Mouse (Mus musculus) cerebellum, adult 11 months (tissue): ENCODE data around the gene Tmem198.
A peak's percentile ranks its signal among the peaks of the same experiment; 100 is the strongest.

Source experiments
- DNase-seq: peaks from one replicate; pipeline ENCODE4 v3.0.0; 2022

The Tmem198 gene

DNA sequence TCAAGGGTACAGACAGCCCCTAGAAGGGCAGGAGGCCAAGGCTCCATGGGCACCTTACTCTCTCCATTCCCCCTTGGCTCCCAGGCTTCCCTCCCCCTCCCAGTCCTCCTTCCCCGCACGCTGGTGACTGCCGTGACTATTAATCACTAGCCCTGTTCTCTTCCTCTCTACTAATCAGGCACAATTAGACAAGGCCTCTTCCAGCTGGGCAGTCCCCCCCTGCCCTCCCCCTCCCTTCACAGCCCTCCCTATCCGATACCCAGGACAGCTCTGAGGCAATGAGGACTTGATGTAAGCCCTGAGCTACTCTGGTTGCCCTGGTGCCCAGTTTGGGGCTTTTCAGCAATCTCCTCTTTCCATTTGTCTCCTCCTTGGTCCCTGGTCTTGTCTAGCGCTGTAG, 23.4 kb upstream of the Tmem198 start:
- DNase-seq = no peak

DNA sequence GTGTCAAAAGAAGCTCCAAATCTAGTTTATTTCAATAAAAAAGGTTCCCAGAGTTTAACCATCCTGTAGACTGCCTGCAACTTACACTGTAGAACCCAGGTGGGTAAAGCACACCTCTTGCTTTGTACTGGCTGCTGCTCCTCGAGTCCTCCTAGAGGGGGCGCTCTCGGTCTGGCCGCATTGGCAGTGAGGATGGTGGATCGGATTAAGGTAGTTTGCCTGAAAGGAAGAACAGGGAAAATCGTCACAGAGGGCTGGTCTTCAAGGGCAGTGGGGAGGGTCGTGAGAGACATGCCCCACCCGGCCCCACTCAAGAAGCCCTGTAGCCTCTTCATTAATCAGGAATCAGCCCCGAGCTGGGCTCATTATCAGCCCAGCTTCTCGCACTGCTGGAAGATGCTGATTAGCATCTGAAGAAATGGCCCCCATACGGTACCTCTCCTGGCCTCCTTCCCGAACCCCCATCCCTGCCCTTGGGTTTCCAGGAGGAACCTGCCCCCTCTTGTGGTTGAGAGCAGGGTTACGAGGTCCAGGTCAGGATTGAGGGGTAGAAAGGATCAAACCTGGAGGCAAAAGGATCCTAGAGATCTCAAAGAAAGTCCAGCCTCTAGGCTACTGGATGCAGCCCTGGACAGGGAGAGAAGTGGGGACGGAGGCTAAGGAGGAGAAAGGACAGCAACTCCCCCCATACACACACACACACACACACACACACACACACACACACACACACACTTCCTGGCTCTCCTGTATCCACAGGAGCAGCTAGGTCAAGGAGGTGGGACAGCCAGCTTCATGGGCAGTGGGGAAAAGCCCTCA, 22.4 kb upstream of the Tmem198 start:
- no peak for DNase-seq

DNA sequence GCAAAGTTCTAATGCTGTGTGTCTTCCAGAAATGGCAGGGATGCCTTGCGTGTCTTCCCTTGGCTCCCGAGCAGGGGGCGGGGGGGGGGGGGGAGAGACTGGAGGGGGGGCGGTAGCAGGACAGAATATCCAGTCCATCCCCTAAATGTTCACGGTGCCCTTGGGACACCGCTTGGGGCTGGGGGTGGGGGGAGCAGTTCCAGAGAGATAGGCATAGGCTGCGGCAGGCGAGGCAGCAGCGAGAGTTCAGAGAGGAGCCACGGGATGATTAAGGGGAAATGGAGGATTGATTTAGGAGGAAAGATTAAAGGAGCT, 21.7 kb upstream of the Tmem198 start:
- no peak for DNase-seq

DNA sequence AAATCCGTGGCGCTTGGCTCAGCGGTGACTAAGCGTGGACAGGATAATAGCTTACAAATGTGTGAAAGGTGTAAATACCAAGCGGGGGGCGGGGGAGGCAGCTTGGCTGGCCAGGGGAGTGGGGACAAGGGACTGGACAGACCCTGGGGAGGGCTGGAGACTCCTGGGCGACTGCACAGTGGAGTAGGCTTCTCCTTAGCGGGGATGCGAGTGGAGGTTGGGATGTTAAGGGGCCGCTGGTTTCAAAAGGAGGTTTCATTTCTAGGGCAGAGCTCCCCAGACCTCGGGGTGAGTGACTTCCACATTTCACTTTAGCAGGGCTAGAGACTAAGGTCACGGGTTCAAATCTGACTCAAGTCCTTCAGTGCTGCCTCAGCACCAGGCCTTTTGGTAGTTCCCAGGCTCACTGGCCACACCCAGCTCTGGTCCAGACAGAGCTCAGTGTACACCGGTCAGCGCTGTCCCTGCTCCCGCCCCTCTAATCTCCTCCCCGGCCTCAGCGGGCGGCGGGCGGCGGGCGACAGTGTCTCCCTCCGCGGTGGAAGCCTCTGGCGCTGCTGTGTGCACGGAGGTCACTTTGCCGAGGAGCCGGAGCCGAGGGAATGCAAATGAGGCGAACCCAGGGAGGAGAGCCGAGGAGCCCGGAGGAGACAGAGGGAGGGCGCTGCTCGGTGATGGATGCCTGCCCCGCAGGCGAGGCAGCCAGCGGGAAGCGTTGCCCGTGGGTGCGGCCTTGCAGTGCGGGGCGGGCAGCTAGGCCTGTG, 21.1 kb upstream of the Tmem198 start:
- no peak for DNase-seq

DNA sequence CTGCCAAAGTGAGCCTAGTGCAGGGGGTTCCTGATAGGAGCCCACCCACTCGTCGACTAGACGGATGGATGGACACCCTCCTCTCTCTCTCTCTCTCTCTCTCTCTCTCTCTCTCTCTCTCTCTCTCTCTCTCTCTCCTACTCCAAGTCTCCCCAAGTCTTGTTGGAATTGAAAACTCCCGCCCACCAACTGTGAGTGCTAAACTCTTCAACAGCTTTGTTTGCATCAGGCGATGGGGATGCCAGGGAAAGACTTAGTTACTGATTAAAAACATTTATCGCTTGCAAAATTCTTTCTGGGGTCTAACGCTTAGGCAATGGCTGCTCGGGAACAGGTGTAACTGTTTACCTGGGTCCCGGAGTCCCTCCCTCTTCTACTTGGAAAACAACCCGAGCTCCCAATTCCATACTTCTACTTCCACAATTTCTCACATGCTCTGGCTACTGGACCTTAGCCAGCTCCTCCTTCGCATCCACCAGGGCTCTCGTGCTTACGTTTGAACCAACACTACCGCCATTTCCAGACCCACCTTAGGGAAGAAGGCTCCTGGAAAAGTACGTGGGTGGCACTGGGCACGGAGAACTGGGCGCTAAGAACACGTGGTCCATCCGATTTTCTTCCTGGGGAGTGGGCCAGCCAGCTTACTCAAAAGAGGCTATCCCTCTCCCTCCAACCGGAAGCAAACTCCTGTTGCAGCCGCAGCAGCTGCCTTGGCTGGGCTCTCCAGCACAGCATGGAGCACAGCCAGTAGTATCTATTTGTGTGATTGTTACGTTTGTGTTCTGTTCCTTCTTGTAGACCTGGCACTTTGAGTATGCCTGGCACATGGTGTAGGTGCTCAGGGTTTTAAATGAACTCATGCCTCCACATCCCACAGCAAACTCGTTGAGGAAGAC, 20.3 kb upstream of the Tmem198 start:
- no peak for DNase-seq

DNA sequence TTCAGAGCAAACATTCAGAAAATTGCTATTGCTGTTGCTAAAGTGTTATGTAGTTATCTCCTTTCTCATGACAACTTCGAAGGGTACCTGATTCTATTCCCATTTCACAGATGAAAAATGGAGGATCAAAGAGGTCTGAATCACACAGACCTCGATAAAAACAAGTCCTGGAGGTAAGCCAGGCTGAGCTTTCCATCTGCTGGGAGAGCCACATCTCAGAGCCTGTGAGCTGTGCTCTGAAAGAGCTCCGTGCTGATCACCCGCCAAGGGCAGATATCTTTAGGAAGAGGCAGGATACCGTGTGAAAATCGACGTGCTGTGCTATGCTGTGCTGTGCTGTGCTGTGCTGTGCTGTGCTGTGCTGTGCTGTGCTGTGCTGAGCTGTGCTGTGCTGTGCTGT, 19.0 kb upstream of the Tmem198 start:
- no peak for DNase-seq

DNA sequence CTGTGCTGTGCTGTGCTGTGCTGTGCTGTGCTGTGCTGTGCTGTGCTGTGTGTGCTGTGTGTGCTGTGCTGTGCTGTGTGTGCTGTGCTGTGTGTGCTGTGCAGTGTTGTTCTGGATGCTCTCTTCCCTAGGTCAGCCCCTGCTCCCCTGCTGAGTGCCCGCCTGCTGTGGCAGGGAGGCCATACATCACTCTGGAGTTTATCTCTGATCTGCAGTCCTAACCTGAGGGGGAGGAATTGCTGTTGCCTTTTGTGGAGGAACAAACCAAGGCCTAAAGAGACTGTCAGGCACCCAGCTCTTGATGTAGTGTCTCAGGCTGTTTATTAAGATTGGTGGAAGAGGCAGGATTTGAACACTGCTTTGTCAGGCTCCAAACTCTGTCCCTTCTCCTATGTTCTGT, 16.7 kb upstream of the Tmem198 start:
- no peak for DNase-seq

DNA sequence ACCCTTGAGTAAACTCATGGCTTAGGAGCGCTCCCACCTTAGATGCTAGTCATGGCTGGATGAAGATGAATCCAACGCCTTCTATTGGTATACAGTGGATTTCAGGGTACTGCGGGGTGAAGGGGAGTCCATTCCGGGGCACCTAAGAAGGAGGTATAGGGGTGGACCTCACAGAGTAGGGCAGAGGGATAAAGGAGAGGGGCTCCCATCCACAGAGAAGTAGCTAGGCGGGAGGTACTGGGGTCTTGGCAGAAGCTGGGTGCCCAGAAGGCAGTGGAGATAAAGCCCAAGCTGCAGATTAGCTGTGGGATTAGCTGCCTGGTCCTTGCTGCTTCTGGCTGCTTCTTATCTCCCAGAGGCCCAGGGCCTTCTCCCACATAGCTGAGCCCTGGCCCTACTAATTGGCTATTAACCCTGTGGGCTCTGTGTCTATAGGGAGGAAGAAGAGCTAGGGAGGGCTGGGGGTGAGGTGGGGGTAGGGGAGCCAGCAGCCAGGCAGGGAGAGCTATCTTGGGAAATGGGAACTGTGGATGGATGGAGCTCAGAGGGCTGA, 15.6 kb upstream of the Tmem198 start:
- no peak for DNase-seq

DNA sequence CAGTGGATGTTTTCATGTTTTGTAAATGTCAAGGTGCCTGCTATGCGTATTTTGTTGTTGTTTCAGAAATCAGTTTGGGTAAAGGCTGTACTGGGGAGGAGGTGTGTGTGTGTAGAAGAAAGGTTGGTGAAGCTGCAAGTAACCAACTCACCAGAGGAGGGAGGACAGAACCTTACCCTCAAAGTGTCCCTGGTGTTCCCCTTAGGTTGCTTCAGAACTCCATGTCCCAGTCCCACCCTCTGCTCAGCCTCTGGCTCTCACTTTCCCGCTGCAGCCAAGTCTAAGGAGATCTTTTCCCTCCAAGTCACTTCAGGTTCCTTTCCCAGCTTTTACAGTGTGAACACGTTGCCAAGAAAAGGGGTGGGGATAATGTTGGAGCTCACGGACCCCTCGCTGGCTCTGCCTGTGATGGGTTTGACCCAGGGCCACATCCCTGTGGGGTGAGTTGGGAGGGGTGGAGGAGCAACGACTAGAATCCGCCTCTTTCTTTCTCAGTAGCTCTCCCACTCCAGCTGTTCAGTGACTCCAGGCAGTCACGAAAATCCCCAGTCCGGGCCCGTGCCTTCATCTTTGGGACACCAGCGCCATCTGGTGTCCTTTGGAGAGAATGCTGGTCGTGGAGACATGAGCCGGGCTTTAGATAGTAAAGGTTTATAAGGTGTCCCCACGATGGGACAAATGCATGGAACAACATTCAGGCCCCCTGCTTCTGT, 12.0 kb upstream of the Tmem198 start:
- DNase-seq = peak; percentile 83

DNA sequence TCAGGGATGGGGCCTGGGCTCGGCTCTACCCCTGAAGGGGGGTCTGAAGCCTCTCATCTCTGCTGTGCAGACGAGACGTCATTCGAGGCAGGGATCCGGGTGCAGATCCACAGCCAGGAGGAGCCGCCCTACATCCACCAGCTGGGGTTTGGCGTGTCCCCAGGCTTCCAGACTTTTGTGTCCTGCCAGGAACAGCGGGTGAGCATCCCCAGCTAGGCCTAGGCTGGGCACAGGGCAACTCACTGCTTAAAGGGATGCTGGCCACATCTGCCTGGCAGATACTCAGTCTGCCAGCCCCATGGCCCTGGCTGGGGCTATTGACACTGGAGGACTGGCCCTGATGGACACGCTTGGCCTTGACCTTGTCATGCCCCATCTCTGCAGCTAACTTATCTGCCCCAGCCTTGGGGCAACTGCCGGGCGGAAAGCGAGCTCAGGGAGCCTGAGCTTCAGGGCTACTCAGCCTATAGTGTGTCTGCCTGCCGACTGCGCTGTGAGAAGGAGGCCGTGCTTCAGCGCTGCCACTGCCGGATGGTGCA, 10.0 kb upstream of the Tmem198 start:
- no peak for DNase-seq

DNA sequence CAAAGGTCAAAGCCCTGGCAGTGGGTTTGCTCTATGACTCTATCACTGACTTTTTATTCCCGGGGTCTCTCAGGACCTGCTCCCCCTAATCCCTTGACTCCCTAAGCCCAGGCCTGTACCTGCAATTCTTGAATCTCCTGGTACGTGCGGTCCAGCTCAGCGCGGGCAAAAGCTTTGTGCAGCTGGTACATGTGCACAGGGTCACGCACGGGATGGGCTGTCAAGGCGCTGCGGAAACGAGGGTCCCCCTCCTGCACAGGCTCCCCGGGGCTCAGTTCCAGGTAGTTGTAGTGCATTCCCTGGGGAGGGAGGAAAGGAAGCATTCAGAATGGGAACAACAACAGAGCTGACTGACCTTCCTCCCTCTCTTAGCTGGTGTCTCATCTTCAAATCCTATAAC, 2.9 kb upstream of the Tmem198 start:
- no peak for DNase-seq

DNA sequence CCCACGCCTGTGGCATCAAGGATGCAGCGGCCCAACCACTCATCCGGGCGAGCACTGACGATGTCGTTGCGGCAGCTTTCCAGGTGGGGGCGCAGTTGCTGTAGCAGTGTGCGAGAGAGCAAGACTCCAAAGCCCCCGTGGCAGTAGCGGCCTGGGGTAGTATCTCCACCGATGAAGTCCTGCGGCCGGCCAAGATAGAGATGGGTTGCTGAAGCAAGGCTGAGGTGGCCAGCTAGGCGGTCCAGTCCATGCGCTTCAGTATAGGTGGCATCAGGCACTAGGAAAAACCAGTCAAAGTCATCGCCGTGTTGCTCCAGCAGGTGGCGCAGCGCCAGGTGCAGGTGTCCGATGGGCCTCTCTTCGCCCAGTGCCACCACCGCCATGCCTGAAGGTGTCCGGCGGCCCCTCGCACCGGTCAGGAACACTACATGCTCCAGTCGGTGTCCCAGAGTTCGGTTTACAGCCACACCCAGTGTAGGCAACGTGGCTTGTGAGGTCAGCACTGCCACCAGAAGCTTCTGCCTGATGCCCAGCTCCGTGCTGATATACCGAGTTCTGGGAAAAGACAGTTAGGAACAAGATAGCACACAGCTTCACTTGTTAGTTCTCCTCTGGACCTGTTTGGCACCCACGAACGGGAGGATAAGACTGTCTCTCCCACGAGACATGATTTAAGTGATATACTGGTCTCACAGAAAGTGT, 1.9 kb upstream of the Tmem198 start:
- peak; percentile 92 for DNase-seq

DNA sequence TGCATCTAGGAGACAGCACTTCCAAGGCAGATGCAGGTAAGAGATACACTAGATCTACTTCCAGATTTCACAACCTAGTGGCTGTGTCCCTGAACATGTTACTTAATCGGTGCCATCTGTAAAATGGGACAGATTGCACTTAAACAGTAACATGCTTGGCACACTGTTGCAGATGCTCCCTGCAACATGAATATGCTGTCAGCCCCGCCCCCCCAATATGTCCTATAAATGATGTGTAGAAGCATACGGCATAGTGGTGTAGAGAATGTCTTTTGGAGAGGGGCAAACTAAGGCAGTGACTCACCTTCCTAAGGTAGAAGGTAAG, 1.4 kb upstream of the Tmem198 start:
- DNase-seq = no peak

DNA sequence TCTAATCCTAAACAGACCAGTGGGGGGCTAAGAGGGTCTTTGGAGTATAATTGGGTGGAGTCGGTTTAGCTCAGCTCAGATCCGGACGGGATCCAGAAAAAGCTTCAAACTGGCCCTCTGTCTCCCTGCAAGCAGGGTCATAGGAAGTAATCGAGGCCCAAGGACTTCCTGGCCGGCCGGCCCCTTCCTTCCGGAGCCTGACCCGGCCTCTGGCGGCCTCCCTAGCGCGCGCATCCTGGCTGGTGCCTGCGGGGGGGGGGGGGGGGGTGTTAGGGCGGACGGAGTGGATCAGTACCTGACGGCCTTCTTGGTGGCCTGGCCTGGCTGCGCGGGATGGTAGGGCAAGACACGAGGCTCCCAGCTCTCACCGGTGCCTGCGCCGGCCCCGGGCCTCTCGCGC, 835 bp upstream of the Tmem198 start:
- no peak for DNase-seq

DNA sequence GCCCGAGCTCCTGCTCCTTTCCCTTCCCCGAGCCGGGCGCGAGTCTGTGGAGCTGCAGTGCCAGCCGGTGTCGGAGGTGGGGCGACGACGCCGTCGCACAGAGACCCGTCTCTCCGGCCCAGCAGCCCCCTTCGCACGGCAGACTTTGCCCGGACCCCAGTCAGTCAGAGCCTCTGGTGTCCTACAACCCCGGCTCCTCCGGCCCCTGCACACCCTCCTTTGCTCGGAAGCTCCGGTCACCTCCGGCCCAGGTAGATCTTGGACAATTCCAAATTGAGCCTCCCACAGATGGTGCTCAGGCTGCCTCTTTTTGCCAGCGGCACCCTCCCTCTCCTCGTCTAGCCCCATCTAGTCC, 280 bp downstream of the Tmem198 start:
- no peak for DNase-seq

DNA sequence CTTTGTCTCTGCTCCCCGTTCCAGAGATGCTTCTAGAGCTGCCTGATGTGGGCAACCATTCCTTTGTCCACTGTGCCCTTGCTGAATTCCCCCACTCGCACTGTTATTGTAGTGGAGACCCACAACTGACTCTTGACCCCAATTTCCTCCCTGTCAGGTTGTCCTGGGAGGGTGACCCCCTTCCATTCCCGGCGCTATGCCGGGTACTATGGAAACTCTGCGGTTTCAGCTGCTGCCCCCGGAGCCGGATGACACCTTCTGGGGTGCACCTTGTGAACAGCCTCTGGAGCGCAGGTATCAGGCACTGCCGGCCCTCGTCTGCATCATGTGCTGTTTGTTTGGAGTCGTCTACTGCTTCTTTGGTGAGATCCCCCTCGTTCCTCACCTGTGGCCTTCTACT, 704 bp downstream of the Tmem198 start:
- no peak for DNase-seq

DNA sequence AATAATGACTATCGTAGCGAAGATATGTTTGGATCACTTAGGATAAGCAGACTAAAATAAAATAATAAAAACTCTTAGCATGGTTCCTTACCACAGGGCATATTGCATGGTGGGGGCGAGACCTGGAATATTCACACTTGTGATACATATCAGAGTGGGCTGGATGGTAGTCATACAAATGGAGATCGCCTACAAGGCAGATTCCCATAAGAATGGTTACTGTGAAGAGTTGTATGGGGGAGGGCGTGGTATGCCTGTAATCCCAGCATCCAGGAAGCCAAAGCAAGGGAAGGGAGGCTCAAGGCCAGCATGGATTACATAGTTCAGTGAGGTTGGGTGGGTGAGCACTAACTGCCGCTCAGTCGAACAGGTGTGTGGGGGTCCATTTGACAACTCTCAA, 1.4 kb downstream of the Tmem198 start:
- DNase-seq = no peak

DNA sequence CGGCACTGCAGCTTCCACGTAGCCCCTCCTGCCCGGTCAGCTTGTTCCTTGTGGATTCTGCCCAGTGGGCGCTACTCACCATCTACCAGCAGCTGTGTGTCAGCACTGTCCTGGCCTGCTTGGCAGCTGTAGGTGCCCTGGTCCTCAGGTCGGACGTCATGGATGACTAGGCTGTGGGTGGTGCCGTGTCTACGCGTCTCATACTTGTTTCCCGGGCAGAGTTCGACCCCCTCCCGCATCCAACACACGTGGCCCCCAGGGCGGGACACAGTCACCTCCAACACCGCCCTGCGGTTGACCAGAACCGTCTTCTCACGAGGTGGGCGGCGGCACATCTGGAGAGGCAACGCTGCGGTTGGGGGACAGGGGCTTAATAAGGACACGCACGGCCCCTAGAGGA, 7.2 kb downstream of the Tmem198 start:
- no peak for DNase-seq

DNA sequence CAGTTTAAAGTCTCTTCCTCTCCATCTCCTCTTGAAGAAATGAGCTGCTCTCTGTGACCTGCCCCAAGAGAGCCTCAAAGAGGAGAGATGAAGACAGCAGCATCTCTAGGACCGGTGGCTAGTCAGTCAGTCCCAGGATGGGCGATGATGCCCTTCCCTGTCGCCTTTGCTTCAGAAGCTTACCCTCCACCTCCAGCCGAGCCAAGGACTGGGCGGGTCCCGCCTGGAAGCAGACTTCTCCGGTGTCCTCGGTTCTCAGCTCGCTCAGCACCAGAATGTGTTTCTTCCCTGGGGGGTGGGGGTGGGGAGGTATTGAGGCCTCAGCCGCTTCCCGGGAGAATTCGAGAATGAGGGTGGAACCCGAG, 7.7 kb downstream of the Tmem198 start:
- DNase-seq = no peak

DNA sequence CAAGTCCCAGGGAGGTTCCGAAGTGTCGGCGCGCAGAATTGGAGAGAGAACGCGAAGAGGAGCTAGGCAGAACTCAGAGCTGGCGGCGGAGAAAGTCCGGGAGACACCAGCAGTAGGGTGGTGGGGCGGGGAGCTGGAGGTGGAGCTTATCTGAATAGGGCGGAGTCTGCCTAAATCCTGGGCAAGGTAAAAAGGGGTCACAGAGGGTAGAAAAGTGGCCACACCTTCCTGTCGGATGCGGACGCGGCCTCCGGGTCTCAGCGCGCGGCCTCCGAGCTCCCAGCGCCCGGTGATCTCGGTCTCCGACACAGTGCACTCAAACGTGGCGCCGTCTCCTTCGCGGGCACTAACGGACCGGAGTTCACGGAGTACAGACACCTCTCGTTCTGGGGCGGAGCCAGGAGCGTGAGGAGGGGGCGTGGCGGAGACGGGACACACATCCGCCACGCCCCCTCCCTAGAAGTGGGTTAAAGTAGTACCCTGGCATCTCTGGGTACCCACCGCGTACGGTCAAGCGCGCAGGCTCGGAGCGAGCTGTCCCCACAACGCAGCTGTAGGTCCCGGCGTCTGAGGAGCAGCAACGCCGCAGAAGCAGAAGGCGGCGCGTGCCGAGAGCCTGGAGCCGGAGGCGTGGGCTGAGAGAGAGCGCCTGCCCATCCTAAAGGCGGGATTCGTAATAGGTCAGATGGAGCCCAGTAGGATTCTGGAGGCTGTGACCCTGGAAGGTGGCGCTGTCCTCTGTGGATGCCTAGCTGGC, 8.3 kb downstream of the Tmem198 start:
- DNase-seq = peak; percentile 82
